Mouse (Mus musculus) erythroid progenitor cell, adult 5-6 weeks (primary cell): Measurements from ENCODE around the gene Ly6g6f. TPM values are rescaled to one million over a fixed set of nuclear protein-coding genes. Genes with fewer than 3 reads are reported as not detected.
"Not testable (repeated sequence)": the region's sequence is repeated elsewhere in the genome, so short reads cannot be mapped to it uniquely, and the experiment has no call there.

Experiments used
- ATAC-seq: replicated peaks from 2 replicates; pipeline ENCODE4 v1.8.0; 2016; ENCODE audit warnings: moderate number of reproducible peaks, mild to moderate bottlenecking, moderate TSS enrichment, inconsistent platforms; ENCODE audit not compliant: poor library complexity, low FRiP score, severe bottlenecking
- total RNA-seq, 2 experiments: library from RNA; stranded (forward) in 1 of 2; stranded (reverse) in 1 of 2; fragments of 150-400 nt in 1 of 2; fragments of 186-747, 209-891 nt in 1 of 2; gene quantifications; 2 replicates each; pipeline versions ENCODE4 v1.2.3 to v1.2.4; 2015 to 2017; ENCODE audit warnings: low replicate concordance in 2 of 2

Ly6g6f gene
- total RNA-seq (2015; ENCODE audit: low replicate concordance) (3.8 TPM in 1 of 2 replicates, not detected in the other), total RNA-seq (2017; ENCODE audit: low replicate concordance) (not detected in 2 replicates)

- no peak for ATAC-seq
Observed at GRCm38 (mm10) chr17:35085208-35085865, at the start of gene Ly6g6f. TSS of gene Ly6g6f (minus strand) at chr17:35085610.

GRCm38 (mm10) chr17:35134801-35135590 lies 49.6 kb upstream of the Ly6g6f start, which contains the start of gene Bag6:
TSS of gene Bag6 (plus strand) at chr17:35135178.
- ATAC-seq, result peak; percentile 89

GRCm38 (mm10) chr17:35133517-35133916 lies 48.1 kb upstream of the Ly6g6f start:
- no peak for ATAC-seq

- ATAC-seq, result no peak
Observed at GRCm38 (mm10) chr17:35132174-35132560, 46.8 kb upstream of the Ly6g6f start.

- ATAC-seq, result no peak
Observed at GRCm38 (mm10) chr17:35131500-35132173, 46.2 kb upstream of the Ly6g6f start, which contains the start of gene Apom. TSS of gene Apom (minus strand) at chr17:35132050.

- ATAC-seq, result no peak
Observed at GRCm38 (mm10) chr17:35131038-35131437, 45.6 kb upstream of the Ly6g6f start.

- ATAC-seq, result no peak
Observed at GRCm38 (mm10) chr17:35128996-35129395, 43.6 kb upstream of the Ly6g6f start.

GRCm38 (mm10) chr17:35127017-35127416 lies 41.6 kb upstream of the Ly6g6f start:
- ATAC-seq, result no peak

GRCm38 (mm10) chr17:35126206-35126611 lies 40.8 kb upstream of the Ly6g6f start, which contains the start of gene D17H6S53E:
TSS of gene D17H6S53E (plus strand) at chr17:35126373.
- ATAC-seq, result peak; percentile 80

- no peak for ATAC-seq
Observed at GRCm38 (mm10) chr17:35125578-35125977, 40.2 kb upstream of the Ly6g6f start.

- ATAC-seq, result no peak
Observed at GRCm38 (mm10) chr17:35125081-35125480, 39.7 kb upstream of the Ly6g6f start.

GRCm38 (mm10) chr17:35124261-35124896 lies 39.0 kb upstream of the Ly6g6f start:
- ATAC-seq, result not testable (repeated sequence)

- ATAC-seq, result not testable (repeated sequence)
Observed at GRCm38 (mm10) chr17:35123287-35123686, 37.9 kb upstream of the Ly6g6f start.

GRCm38 (mm10) chr17:35121871-35122303 lies 36.5 kb upstream of the Ly6g6f start, which contains the start of gene Csnk2b:
TSS of gene Csnk2b (minus strand) at chr17:35122053.
- 0 out of 2 replicates have a peak, but pooled peaks have one; percentile 0 for ATAC-seq

- peak; percentile 93 for ATAC-seq
Observed at GRCm38 (mm10) chr17:35121143-35121799, 35.9 kb upstream of the Ly6g6f start, which contains the start of gene Gpank1. TSS of gene Gpank1 (plus strand) at chr17:35121455.

GRCm38 (mm10) chr17:35120745-35121142 lies 35.3 kb upstream of the Ly6g6f start:
- peak; percentile 52 for ATAC-seq

GRCm38 (mm10) chr17:35115046-35116019 lies 29.9 kb upstream of the Ly6g6f start, which contains the start of gene Ly6g5b:
TSS of gene Ly6g5b (minus strand) at chr17:35115428.
- no peak for ATAC-seq

GRCm38 (mm10) chr17:35111774-35112173 lies 26.4 kb upstream of the Ly6g6f start:
- no peak for ATAC-seq
